Mouse (Mus musculus): Measurements from ENCODE around the gene Gng13. TPM values are rescaled to one million over a fixed set of nuclear protein-coding genes. Genes with fewer than 3 reads are reported as not detected.
A peak's percentile ranks its signal among the peaks of the same experiment; 100 is the strongest.
"Not testable (repeated sequence)": the region's sequence is repeated elsewhere in the genome, so short reads cannot be mapped to it uniquely, and the experiment has no call there.

The Gng13 gene
- polyA plus RNA-seq, 1 experiment = 1.1 TPM

GRCm38 (mm10) chr17:25735246-25735645, 18.3 kb downstream of the Gng13 start:
- TF ChIP-seq POLR2A (IDR thresholded peaks at IDR 0.05; ENCODE audit: borderline replicate concordance, extremely low read depth, insufficient read depth, insufficient read length, poor library complexity, severe bottlenecking) = no peak
- no peak for TF ChIP-seq CTCF (IDR thresholded peaks at IDR 0.05; ENCODE audit: borderline replicate concordance, extremely low read depth, insufficient read depth, insufficient read length)
- DNase-seq (ENCODE audit: low read depth) = no peak

DNA sequence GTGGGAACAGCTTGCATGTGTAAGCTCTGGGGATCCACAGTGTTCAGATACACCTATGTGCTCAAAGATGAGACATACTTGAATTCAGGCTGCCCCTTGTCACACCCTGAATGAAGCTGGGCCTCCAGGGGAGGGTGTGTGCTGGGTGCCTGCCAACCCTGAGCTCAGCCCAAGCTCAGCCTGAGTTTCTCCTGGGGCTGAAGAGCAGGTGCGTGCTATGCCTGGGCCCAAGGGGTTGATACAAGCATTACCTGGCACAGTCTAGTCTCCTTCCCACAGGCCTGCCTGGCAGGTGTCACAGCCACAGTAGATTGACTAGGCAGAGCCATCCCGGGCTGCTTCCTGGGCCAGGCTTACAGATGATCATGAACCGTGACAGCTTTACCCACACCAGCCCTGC, 18.8 kb downstream of the Gng13 start, which contains the start of gene Mslnl:
Mslnl (plus strand) TSS at position 298 of the 400 bp plus-strand sequence.
- no peak for DNase-seq (ENCODE audit: low read depth)
- TF ChIP-seq CTCF (IDR thresholded peaks at IDR 0.05; ENCODE audit: borderline replicate concordance, extremely low read depth, insufficient read depth, insufficient read length) (no peak), POLR2A (IDR thresholded peaks at IDR 0.05; ENCODE audit: borderline replicate concordance, extremely low read depth, insufficient read depth, insufficient read length, poor library complexity, severe bottlenecking) (no peak)

DNA sequence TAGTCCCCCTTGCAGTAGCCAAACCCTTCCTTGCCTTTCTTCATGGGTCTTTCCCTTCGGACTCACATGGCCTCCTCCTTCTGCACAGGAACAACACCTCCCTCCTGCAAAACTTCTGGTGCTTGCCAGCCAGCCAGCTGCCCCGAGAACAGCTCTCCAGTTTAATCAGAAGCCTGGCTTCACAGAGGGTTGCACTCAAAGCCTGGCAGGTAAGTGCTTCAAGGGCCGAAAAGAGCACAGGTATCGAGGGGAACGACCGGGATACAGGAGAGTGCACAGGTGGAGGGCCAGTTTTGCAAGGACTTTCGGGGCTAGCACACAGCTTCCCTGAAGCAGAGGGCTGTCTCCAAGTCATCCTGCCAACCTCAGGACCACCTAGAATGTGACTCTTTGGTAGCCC, 21.9 kb downstream of the Gng13 start:
- DNase-seq (ENCODE audit: low read depth) = no peak
- TF ChIP-seq CTCF (IDR thresholded peaks at IDR 0.05; ENCODE audit: borderline replicate concordance, extremely low read depth, insufficient read depth, insufficient read length) = no peak
- no peak for TF ChIP-seq POLR2A (IDR thresholded peaks at IDR 0.05; ENCODE audit: borderline replicate concordance, extremely low read depth, insufficient read depth, insufficient read length, poor library complexity, severe bottlenecking)

DNA sequence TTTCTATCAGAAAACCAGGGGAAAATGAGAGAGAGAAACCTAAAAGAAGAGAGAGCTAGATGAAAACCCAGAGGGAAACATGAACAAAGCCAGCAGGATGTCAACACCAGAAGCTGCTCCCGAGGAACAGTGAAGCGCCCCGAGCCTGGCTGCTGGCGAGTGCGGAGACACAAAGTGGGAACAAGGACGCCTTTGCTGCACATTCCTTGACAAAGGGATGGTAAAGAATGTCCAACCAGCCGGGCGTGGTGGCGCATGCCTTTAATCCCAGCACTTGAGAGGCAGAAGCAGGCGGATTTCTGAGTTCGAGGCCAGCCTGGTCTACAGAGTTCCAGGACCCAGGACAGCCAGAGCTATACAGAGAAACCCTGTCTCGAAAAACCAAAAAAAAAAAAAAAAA, 24.5 kb downstream of the Gng13 start:
- DNase-seq (ENCODE audit: low read depth) = not testable (repeated sequence)

GRCm38 (mm10) chr17:25743831-25744230, 26.9 kb downstream of the Gng13 start:
- TF ChIP-seq POLR2A (IDR thresholded peaks at IDR 0.05; ENCODE audit: borderline replicate concordance, extremely low read depth, insufficient read depth, insufficient read length, poor library complexity, severe bottlenecking) = no peak
- TF ChIP-seq CTCF (IDR thresholded peaks at IDR 0.05; ENCODE audit: borderline replicate concordance, extremely low read depth, insufficient read depth, insufficient read length) = no peak

GRCm38 (mm10) chr17:25744311-25744710, 27.3 kb downstream of the Gng13 start:
- no peak for DNase-seq (ENCODE audit: low read depth)
- TF ChIP-seq CTCF (IDR thresholded peaks at IDR 0.05; ENCODE audit: borderline replicate concordance, extremely low read depth, insufficient read depth, insufficient read length) = no peak
- TF ChIP-seq POLR2A (IDR thresholded peaks at IDR 0.05; ENCODE audit: borderline replicate concordance, extremely low read depth, insufficient read depth, insufficient read length, poor library complexity, severe bottlenecking) = no peak

More at GRCm38 (mm10) chr17:25743831-25744230, 26.9 kb downstream of the Gng13 start:
- DNase-seq (ENCODE audit: low read depth) = no peak

- DNase-seq (ENCODE audit: low read depth) = no peak
- TF ChIP-seq POLR2A (IDR thresholded peaks at IDR 0.05; ENCODE audit: borderline replicate concordance, extremely low read depth, insufficient read depth, insufficient read length, poor library complexity, severe bottlenecking) = no peak
- no peak for TF ChIP-seq CTCF (IDR thresholded peaks at IDR 0.05; ENCODE audit: borderline replicate concordance, extremely low read depth, insufficient read depth, insufficient read length)
These were observed 31.3 kb downstream of the Gng13 start for GRCm38 (mm10) chr17:25748238-25748637.

GRCm38 (mm10) chr17:25749314-25749713, 32.3 kb downstream of the Gng13 start:
- TF ChIP-seq POLR2A (IDR thresholded peaks at IDR 0.05; ENCODE audit: borderline replicate concordance, extremely low read depth, insufficient read depth, insufficient read length, poor library complexity, severe bottlenecking) = no peak
- TF ChIP-seq CTCF (IDR thresholded peaks at IDR 0.05; ENCODE audit: borderline replicate concordance, extremely low read depth, insufficient read depth, insufficient read length) = no peak
- DNase-seq (ENCODE audit: low read depth) = no peak

GRCm38 (mm10) chr17:25751446-25751845, 34.5 kb downstream of the Gng13 start:
- TF ChIP-seq POLR2A (IDR thresholded peaks at IDR 0.05; ENCODE audit: borderline replicate concordance, extremely low read depth, insufficient read depth, insufficient read length, poor library complexity, severe bottlenecking) (no peak), CTCF (IDR thresholded peaks at IDR 0.05; ENCODE audit: borderline replicate concordance, extremely low read depth, insufficient read depth, insufficient read length) (no peak)
- peak; percentile 36 for DNase-seq (ENCODE audit: low read depth)

DNA sequence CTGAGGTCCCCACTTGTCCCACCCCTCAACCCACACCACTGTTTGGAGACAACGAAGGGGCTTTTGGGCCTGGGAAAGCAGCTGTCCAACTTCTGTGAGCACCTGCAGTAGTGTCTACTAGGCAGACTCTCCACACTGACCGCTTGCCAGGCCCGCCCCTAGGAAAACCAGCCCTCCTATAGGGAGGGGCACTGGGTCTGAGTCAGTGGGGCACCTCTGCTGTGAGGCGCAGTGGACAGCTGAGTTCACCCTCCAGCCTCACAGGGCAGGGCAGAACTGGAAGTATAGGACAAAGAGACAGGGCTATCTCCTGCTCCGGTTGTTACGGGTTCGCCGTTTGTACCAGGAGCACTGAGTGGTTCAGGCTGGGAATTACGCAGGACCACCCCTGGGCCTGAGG, 37.3 kb downstream of the Gng13 start, which contains the start of gene Msln:
Msln (minus strand) TSS at position 138 of the 400 bp plus-strand sequence.
- TF ChIP-seq CTCF (IDR thresholded peaks at IDR 0.05; ENCODE audit: borderline replicate concordance, extremely low read depth, insufficient read depth, insufficient read length) (no peak), POLR2A (IDR thresholded peaks at IDR 0.05; ENCODE audit: borderline replicate concordance, extremely low read depth, insufficient read depth, insufficient read length, poor library complexity, severe bottlenecking) (no peak)

DNA sequence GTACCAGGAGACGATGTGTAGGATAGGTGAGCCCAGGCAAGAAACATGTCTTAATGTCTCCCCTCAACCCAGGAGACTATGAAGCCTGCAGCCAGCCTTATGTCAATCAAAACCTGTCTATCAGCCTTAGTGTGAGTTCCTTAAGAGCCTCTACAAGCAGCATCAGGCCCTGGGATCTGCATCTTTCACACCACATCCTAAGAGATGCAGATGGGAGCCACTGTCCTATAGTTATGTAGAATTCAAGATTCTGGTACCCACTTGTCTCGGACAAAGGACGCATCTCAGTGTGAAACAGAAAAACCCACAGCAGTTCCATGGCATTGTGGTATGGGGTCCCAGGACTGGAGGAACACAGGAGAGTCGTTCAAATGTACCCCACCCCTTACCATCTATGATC, 38.1 kb downstream of the Gng13 start:
- DNase-seq (ENCODE audit: low read depth) = no peak

More for the DNA sequence above, 37.3 kb downstream of the Gng13 start, which contains the start of gene Msln:
- no peak for DNase-seq (ENCODE audit: low read depth)

GRCm38 (mm10) chr17:25755627-25756377, 38.8 kb downstream of the Gng13 start:
- no peak for DNase-seq (ENCODE audit: low read depth)

More for the DNA sequence above, 38.1 kb downstream of the Gng13 start:
- TF ChIP-seq POLR2A (IDR thresholded peaks at IDR 0.05; ENCODE audit: borderline replicate concordance, extremely low read depth, insufficient read depth, insufficient read length, poor library complexity, severe bottlenecking) (no peak), CTCF (IDR thresholded peaks at IDR 0.05; ENCODE audit: borderline replicate concordance, extremely low read depth, insufficient read depth, insufficient read length) (no peak)

More at GRCm38 (mm10) chr17:25755627-25756377, 38.8 kb downstream of the Gng13 start:
- TF ChIP-seq CTCF (IDR thresholded peaks at IDR 0.05; ENCODE audit: borderline replicate concordance, extremely low read depth, insufficient read depth, insufficient read length) = no peak

Measured in brain, embryonic 14.5 days (tissue).